16 mouse cellular contexts compared by ENCODE assay signal in the genomic region with DNA sequence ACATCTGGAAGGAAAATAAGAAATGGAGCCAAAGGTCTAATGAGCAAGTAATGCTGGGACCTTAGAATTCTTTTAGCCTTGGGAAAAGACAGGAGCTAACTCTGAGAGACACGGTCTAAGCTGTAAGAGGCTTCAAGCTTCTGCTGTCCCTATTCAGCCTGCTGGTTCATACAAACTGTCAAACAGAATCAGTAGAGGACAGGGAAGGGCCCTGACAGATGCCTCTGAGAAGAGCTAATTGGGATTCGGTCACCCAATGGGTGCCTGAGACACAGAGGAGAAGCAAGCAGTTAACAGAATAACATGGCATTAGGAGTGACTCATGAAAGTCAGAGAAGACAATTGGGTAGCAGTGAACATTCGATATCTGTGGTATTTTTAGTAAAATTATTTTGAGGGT.
"Had no signal": no experiment of that assay in that cellular context is flagged by ENCODE, and none has a peak within 500 bp of the region (broad histone marks: within the 10 kb centered on the region; RNA-seq: fewer than 3 reads in every experiment).

No protein-coding gene starts in this region.

- H3K4me3 ChIP-seq: neural tube, embryonic 12.5 days; neural tube, embryonic 13.5 days; neural tube, embryonic 15.5 days; stomach, embryonic 15.5 days had no signal

- H3K4me2 ChIP-seq: neural tube, embryonic 12.5 days; neural tube, embryonic 13.5 days; neural tube, embryonic 15.5 days; stomach, embryonic 15.5 days had no signal

- H3K4me1 ChIP-seq: neural tube, embryonic 12.5 days; neural tube, embryonic 13.5 days; neural tube, embryonic 15.5 days; stomach, embryonic 15.5 days had no signal

- H3K9ac ChIP-seq: neural tube, embryonic 12.5 days; neural tube, embryonic 13.5 days; neural tube, embryonic 15.5 days; stomach, embryonic 15.5 days had no signal

- H3K9me3 ChIP-seq: neural tube, embryonic 12.5 days; neural tube, embryonic 13.5 days; neural tube, embryonic 15.5 days; stomach, embryonic 15.5 days had no signal

- DNase-seq: right cerebral cortex, adult 18-20 months; right cerebral cortex, postnatal 14 days; right cerebral cortex, postnatal 25 days; right cerebral cortex, postnatal 4 days; spleen, adult 18-20 months; thymus, adult 18-20 months; thymus, adult 2 months; thymus, postnatal 14 days; thymus, postnatal 25 days; thymus, postnatal 36 days; thymus, postnatal 4 days had no signal

- H3K27me3 ChIP-seq: neural tube, embryonic 12.5 days; neural tube, embryonic 13.5 days; neural tube, embryonic 15.5 days; stomach, embryonic 15.5 days had no signal

- H3K27ac ChIP-seq: neural tube, embryonic 12.5 days; neural tube, embryonic 13.5 days; neural tube, embryonic 15.5 days; stomach, embryonic 15.5 days; stomach, postnatal 0 days had no signal

- H3K36me3 ChIP-seq: neural tube, embryonic 12.5 days; neural tube, embryonic 13.5 days; neural tube, embryonic 15.5 days; stomach, embryonic 15.5 days had no signal
